Comparison of ENCODE assay signal across 11 mouse cellular contexts in the genomic region with DNA sequence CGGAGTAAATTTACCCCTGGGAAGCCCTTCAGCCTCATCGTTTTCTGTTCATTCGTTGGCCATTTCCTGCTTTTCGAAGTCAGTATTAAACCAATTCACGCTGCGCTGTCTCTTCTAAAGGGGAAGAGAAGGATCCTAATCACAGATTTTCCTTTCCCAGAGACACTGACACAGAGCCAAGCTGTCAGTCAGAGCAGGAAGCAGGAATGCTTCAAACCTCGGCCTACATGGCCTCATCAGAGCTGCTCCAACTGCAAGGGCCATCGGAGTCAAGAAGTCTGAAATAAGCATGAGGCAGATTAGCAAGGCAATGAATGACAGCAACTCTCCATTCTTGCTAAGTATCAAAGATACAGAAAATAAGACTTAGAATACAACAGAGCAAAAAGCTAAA.
DNase-seq lines count a peak whose midpoint lies in the region; ATAC-seq and TF ChIP-seq lines count a peak whose summit lies in the region.
"Had no signal": no experiment of that assay in that cellular context is flagged by ENCODE, and none has a peak within 500 bp of the region (broad histone marks: within the 10 kb centered on the region; RNA-seq: fewer than 3 reads in every experiment).

No protein-coding gene starts in this region.

- ATAC-seq in embryonic facial prominence, embryonic 13.5 days (ENCODE audit: insufficient number of reproducible peaks, insufficient read depth, low FRiP score, low TSS enrichment, low read depth), result no peak
- ATAC-seq in heart, embryonic 16.5 days (replicated peaks; ENCODE audit: extremely low read depth, insufficient read depth, low FRiP score), result no peak
- 0 out of 2 replicates have a peak, but pooled peaks have one; percentile 9 for ATAC-seq in midbrain, embryonic 16.5 days
- ATAC-seq: activated CD4-positive, CD25-positive, alpha-beta regulatory T cell, adult 4 months had no signal

- no peak overlapping the region for H3K4me2 ChIP-seq in embryonic facial prominence, embryonic 13.5 days
- H3K4me2 ChIP-seq in heart, embryonic 16.5 days (ENCODE audit: low read depth, low read length), result no peak overlapping the region
- no peak overlapping the region for H3K4me2 ChIP-seq in midbrain, embryonic 16.5 days (ENCODE audit: low read length)
- H3K4me2 ChIP-seq: liver, embryonic 13.5 days; stomach, embryonic 15.5 days had no signal

- peak; percentile 24 for DNase-seq in kidney, adult 2 months
- DNase-seq in kidney, adult 9 months, result no peak
- no peak for DNase-seq in gastrocnemius, postnatal 10 days
- DNase-seq in cerebellum, postnatal 14 days, result no peak
- DNase-seq: liver, embryonic 13.5 days had no signal

- H3K27me3 ChIP-seq in kidney, adult 2 months (replicated peaks; ENCODE audit: control insufficient read depth, insufficient read depth, low read length), result no peaks in the 10 kb centered on the region
- H3K27me3 ChIP-seq in embryonic facial prominence, embryonic 13.5 days, result no peaks in the 10 kb centered on the region
- no peaks in the 10 kb centered on the region for H3K27me3 ChIP-seq in heart, embryonic 16.5 days (ENCODE audit: control insufficient read depth, insufficient read depth, low read length)
- no peaks in the 10 kb centered on the region for H3K27me3 ChIP-seq in midbrain, embryonic 16.5 days (ENCODE audit: control insufficient read depth, insufficient read depth, low read depth, low read length)
- H3K27me3 ChIP-seq: liver, embryonic 13.5 days; megakaryocyte, embryonic 14.5 days; stomach, embryonic 15.5 days had no signal

- H3K4me1 ChIP-seq in kidney, adult 2 months (ENCODE audit: control insufficient read depth, insufficient read depth, low read length), result no peaks in the 10 kb centered on the region
- H3K4me1 ChIP-seq in embryonic facial prominence, embryonic 13.5 days, result peaks cover 34% of the 10 kb centered on the region
- peaks cover 26% of the 10 kb centered on the region for H3K4me1 ChIP-seq in heart, embryonic 16.5 days (ENCODE audit: control insufficient read depth, insufficient read depth, low read length)
- peaks cover 27% of the 10 kb centered on the region for H3K4me1 ChIP-seq in midbrain, embryonic 16.5 days (ENCODE audit: control insufficient read depth, insufficient read depth, low read length)
- H3K4me1 ChIP-seq: megakaryocyte, embryonic 14.5 days; stomach, embryonic 15.5 days had no signal

- H3K9ac ChIP-seq in embryonic facial prominence, embryonic 13.5 days, result no peak overlapping the region
- no peak overlapping the region for H3K9ac ChIP-seq in heart, embryonic 16.5 days (ENCODE audit: low read length)
- H3K9ac ChIP-seq in midbrain, embryonic 16.5 days (ENCODE audit: low read depth, low read length), result no peak overlapping the region; the same call in 1 of the 2 replicates
- H3K9ac ChIP-seq: liver, embryonic 13.5 days; stomach, embryonic 15.5 days had no signal

- no peaks in the 10 kb centered on the region for H3K9me3 ChIP-seq in embryonic facial prominence, embryonic 13.5 days
- no peaks in the 10 kb centered on the region for H3K9me3 ChIP-seq in heart, embryonic 16.5 days (replicated peaks; ENCODE audit: control insufficient read depth, low read length)
- H3K9me3 ChIP-seq in midbrain, embryonic 16.5 days (replicated peaks; ENCODE audit: control insufficient read depth, low read length, poor library complexity, severe bottlenecking), result no peaks in the 10 kb centered on the region
- H3K9me3 ChIP-seq: liver, embryonic 13.5 days; stomach, embryonic 15.5 days had no signal

- H3K36me3 ChIP-seq in kidney, adult 2 months (ENCODE audit: control insufficient read depth, insufficient read depth, low read length), result no peaks in the 10 kb centered on the region
- peaks cover 8% of the 10 kb centered on the region for H3K36me3 ChIP-seq in embryonic facial prominence, embryonic 13.5 days
- peaks cover 4% of the 10 kb centered on the region for H3K36me3 ChIP-seq in heart, embryonic 16.5 days (ENCODE audit: control insufficient read depth, insufficient read depth)
- H3K36me3 ChIP-seq in midbrain, embryonic 16.5 days (ENCODE audit: control insufficient read depth, insufficient read depth, low read length), result no peaks in the 10 kb centered on the region
- H3K36me3 ChIP-seq: liver, embryonic 13.5 days had no signal

- 60% methylated on average over 8 of the region's 8 CpGs for WGBS in kidney, adult 2 months
- 56% methylated on average over 8 of the region's 8 CpGs for WGBS in embryonic facial prominence, embryonic 13.5 days
- WGBS in heart, embryonic 16.5 days, result 33% methylated on average over 8 of the region's 8 CpGs
- WGBS in midbrain, embryonic 16.5 days, result 58% methylated on average over 8 of the region's 8 CpGs

- no peak overlapping the region for H3K4me3 ChIP-seq in kidney, adult 2 months (ENCODE audit: insufficient read depth, low read depth, low read length)
- H3K4me3 ChIP-seq in embryonic facial prominence, embryonic 13.5 days, result no peak overlapping the region
- no peak overlapping the region for H3K4me3 ChIP-seq in heart, embryonic 16.5 days (ENCODE audit: low read length)
- no peak overlapping the region for H3K4me3 ChIP-seq in midbrain, embryonic 16.5 days (ENCODE audit: low read depth, low read length)
- H3K4me3 ChIP-seq: liver, embryonic 13.5 days; megakaryocyte, embryonic 14.5 days; stomach, embryonic 15.5 days had no signal

- TF ChIP-seq CTCF in kidney, adult 2 months (conservative IDR thresholded peaks at IDR 0.05; ENCODE audit: insufficient read depth, insufficient read length, low read depth, low read length), result no peak

- TF ChIP-seq POLR2A in kidney, adult 2 months (IDR thresholded peaks at IDR 0.05; ENCODE audit: low read depth, low read length), result no peak

- H3K27ac ChIP-seq in kidney, adult 2 months (ENCODE audit: insufficient read depth, low read depth, low read length), result no peak overlapping the region
- H3K27ac ChIP-seq in embryonic facial prominence, embryonic 13.5 days, result peak overlapping the region; percentile 66; the same call in 1 of the 2 replicates
- H3K27ac ChIP-seq in heart, embryonic 16.5 days (ENCODE audit: low read length), result peak overlapping the region; percentile 54
- H3K27ac ChIP-seq in midbrain, embryonic 16.5 days (ENCODE audit: low read length), result peak overlapping the region; percentile 71
- H3K27ac ChIP-seq: liver, embryonic 13.5 days; stomach, embryonic 15.5 days had no signal
